16 mouse cellular contexts compared by ENCODE assay signal in the genomic region with DNA sequence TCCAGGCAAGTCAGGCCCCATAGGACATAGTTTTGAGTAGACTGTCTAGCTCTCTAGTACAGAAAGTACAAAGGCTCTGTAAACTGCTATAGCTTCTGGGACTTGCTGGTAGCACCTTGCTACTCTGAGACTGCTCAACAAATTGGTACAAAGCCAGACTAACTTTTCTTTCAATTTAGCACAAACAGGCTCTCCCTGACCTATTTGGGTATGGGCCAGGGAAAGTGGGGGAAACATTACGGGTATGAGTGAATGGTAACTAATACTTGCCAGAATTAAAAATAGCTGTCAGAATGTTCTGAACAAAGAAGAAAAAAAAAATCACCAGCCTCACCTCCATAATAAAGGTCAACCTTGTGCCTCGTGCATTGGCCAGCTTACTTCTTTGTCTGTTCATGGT. TPM values are rescaled to one million over a fixed set of nuclear protein-coding genes. Genes with fewer than 3 reads are reported as not detected.
A peak's percentile ranks its signal among the peaks of the same experiment; 100 is the strongest.
DNase-seq lines count a peak whose midpoint lies in the region; ATAC-seq and TF ChIP-seq lines count a peak whose summit lies in the region.
"Had no signal": no experiment of that assay in that cellular context is flagged by ENCODE, and none has a peak within 500 bp of the region (broad histone marks: within the 10 kb centered on the region; RNA-seq: fewer than 3 reads in every experiment).

No protein-coding gene starts in this region.

- no peaks in the 10 kb centered on the region for H3K9me3 ChIP-seq in embryonic facial prominence, embryonic 14.5 days (ENCODE audit: control insufficient read depth, low read length)
- H3K9me3 ChIP-seq in embryonic facial prominence, embryonic 10.5 days: no peaks in the 10 kb centered on the region
- no peaks in the 10 kb centered on the region for H3K9me3 ChIP-seq in kidney, embryonic 15.5 days (replicated peaks)
- no peaks in the 10 kb centered on the region for H3K9me3 ChIP-seq in hindbrain, postnatal 0 days (ENCODE audit: low read length)
- H3K9me3 ChIP-seq: liver, embryonic 15.5 days; megakaryocyte, embryonic 14.5 days; neural tube, embryonic 13.5 days had no signal

- intact Hi-C loops in heart, postnatal 36 days (cut with DNase I): no loop called here

- H3K27ac ChIP-seq in embryonic facial prominence, embryonic 14.5 days (replicated peaks; ENCODE audit: low read depth, low read length): no peak overlapping the region
- no peak overlapping the region for H3K27ac ChIP-seq in embryonic facial prominence, embryonic 10.5 days (replicated peaks)
- H3K27ac ChIP-seq in kidney, embryonic 15.5 days: no peak overlapping the region
- H3K27ac ChIP-seq in hindbrain, postnatal 0 days: no peak overlapping the region
- H3K27ac ChIP-seq: liver, embryonic 15.5 days; neural tube, embryonic 13.5 days had no signal

- ATAC-seq in embryonic facial prominence, embryonic 14.5 days (ENCODE audit: low read depth): no peak
- no peak for ATAC-seq in kidney, embryonic 15.5 days (replicated peaks; ENCODE audit: low FRiP score)
- no peak for ATAC-seq in hindbrain, postnatal 0 days
- ATAC-seq: forebrain, embryonic 14.5 days; intestine, embryonic 16.5 days had no signal

- no peak for TF ChIP-seq CTCF in hindbrain, postnatal 0 days (IDR thresholded peaks at IDR 0.05; ENCODE audit: low read depth)

- H3K4me2 ChIP-seq in embryonic facial prominence, embryonic 14.5 days (ENCODE audit: low read depth, low read length): no peak overlapping the region
- no peak overlapping the region for H3K4me2 ChIP-seq in kidney, embryonic 15.5 days
- no peak overlapping the region for H3K4me2 ChIP-seq in hindbrain, postnatal 0 days (ENCODE audit: low read depth, low read length)
- H3K4me2 ChIP-seq: liver, embryonic 15.5 days; neural tube, embryonic 13.5 days had no signal

- WGBS in embryonic facial prominence, embryonic 14.5 days: 54% methylated on average over 2 of the region's 2 CpGs
- WGBS in embryonic facial prominence, embryonic 10.5 days: 80% methylated on average over 2 of the region's 2 CpGs
- WGBS in kidney, embryonic 15.5 days: 62% methylated on average over 2 of the region's 2 CpGs
- WGBS in hindbrain, postnatal 0 days: 52% methylated on average over 2 of the region's 2 CpGs

- H3K4me3 ChIP-seq in embryonic facial prominence, embryonic 14.5 days (ENCODE audit: low read depth, low read length): no peak overlapping the region
- H3K4me3 ChIP-seq in embryonic facial prominence, embryonic 10.5 days: no peak overlapping the region
- no peak overlapping the region for H3K4me3 ChIP-seq in kidney, embryonic 15.5 days (replicated peaks)
- no peak overlapping the region for H3K4me3 ChIP-seq in hindbrain, postnatal 0 days (ENCODE audit: low read length)
- H3K4me3 ChIP-seq: liver, embryonic 15.5 days; megakaryocyte, embryonic 14.5 days; neural tube, embryonic 13.5 days had no signal

- no peaks in the 10 kb centered on the region for H3K4me1 ChIP-seq in embryonic facial prominence, embryonic 14.5 days (ENCODE audit: control insufficient read depth, insufficient read depth, low read length)
- no peaks in the 10 kb centered on the region for H3K4me1 ChIP-seq in embryonic facial prominence, embryonic 10.5 days
- H3K4me1 ChIP-seq in kidney, embryonic 15.5 days: peaks cover 3% of the 10 kb centered on the region; the same call in 1 of the 2 replicates
- H3K4me1 ChIP-seq in hindbrain, postnatal 0 days (ENCODE audit: insufficient read depth, low read length): no peaks in the 10 kb centered on the region
- H3K4me1 ChIP-seq: liver, embryonic 15.5 days; megakaryocyte, embryonic 14.5 days; neural tube, embryonic 13.5 days had no signal

- peak; percentile 16 for DNase-seq in embryonic facial prominence, embryonic 14.5 days (ENCODE audit: low spot score)
- DNase-seq in embryonic facial prominence, embryonic 10.5 days (ENCODE audit: low spot score): no peak
- peak; percentile 36 for DNase-seq in kidney, postnatal 14 days
- peak; percentile 72 for DNase-seq in adrenal gland, postnatal 14 days
- peak; percentile 33 to 35 for DNase-seq in heart, postnatal 36 days
- no peak for DNase-seq in layer of hippocampus, adult 11-12 months (ENCODE audit: low spot score)
- no peak for DNase-seq in hindbrain, postnatal 0 days (ENCODE audit: low spot score)
- DNase-seq: gastrocnemius, postnatal 36 days; left cerebral cortex, postnatal 4 days; right cerebral cortex, postnatal 4 days had no signal

- H3K9ac ChIP-seq in embryonic facial prominence, embryonic 14.5 days (ENCODE audit: low read depth, low read length): no peak overlapping the region
- no peak overlapping the region for H3K9ac ChIP-seq in kidney, embryonic 15.5 days
- H3K9ac ChIP-seq in hindbrain, postnatal 0 days (replicated peaks; ENCODE audit: low read length): no peak overlapping the region
- H3K9ac ChIP-seq: liver, embryonic 15.5 days; neural tube, embryonic 13.5 days had no signal

- H3K36me3 ChIP-seq in embryonic facial prominence, embryonic 14.5 days (ENCODE audit: control insufficient read depth, insufficient read depth, low read length): no peaks in the 10 kb centered on the region
- H3K36me3 ChIP-seq in embryonic facial prominence, embryonic 10.5 days (replicated peaks): no peaks in the 10 kb centered on the region
- H3K36me3 ChIP-seq in kidney, embryonic 15.5 days: no peaks in the 10 kb centered on the region
- no peaks in the 10 kb centered on the region for H3K36me3 ChIP-seq in hindbrain, postnatal 0 days (ENCODE audit: insufficient read depth, low read length)
- H3K36me3 ChIP-seq: liver, embryonic 15.5 days; neural tube, embryonic 13.5 days had no signal

- H3K27me3 ChIP-seq in embryonic facial prominence, embryonic 14.5 days (replicated peaks; ENCODE audit: control insufficient read depth, insufficient read depth, low read length): 0 out of 2 replicates have a peak, but pooled peaks cover 3% of the 10 kb centered on the region
- peaks cover 12% of the 10 kb centered on the region for H3K27me3 ChIP-seq in embryonic facial prominence, embryonic 10.5 days (replicated peaks; ENCODE audit: low read depth, poor library complexity, severe bottlenecking)
- peaks cover under 1% of the 10 kb centered on the region; the same call in 1 of the 2 replicates for H3K27me3 ChIP-seq in kidney, embryonic 15.5 days
- no peaks in the 10 kb centered on the region for H3K27me3 ChIP-seq in hindbrain, postnatal 0 days (ENCODE audit: insufficient read depth, low read length)

RNA-seq across cellular contexts. Expression of gene Rapgef5, which starts 24.1 kb away (rescaled TPM):
- 11.7 and 12.4 TPM in 2 replicates for polyA plus RNA-seq in embryonic facial prominence, embryonic 14.5 days (2014; fragmentation: Nextera tagmentation; extraction: Ambion mirVana)
- polyA plus RNA-seq in embryonic facial prominence, embryonic 10.5 days (2016; fragmentation: Nextera tagmentation; extraction: Ambion mirVana): 6.6 and 7.1 TPM in 2 replicates
- polyA plus RNA-seq in kidney, embryonic 15.5 days (2015; fragmentation: Nextera tagmentation; extraction: Ambion mirVana): 14.2 and 15.1 TPM in 2 replicates
- total RNA-seq in adrenal gland, postnatal 14 days (2021): 38.9 and 42.0 TPM in 2 replicates
- total RNA-seq in heart, postnatal 36 days (2021): 10 to 100 TPM; 35.6 to 40.7 TPM
- total RNA-seq in hindbrain, postnatal 0 days (2014; rRNA removed): 32.3 and 38.4 TPM in 2 replicates
- polyA plus RNA-seq in hindbrain, postnatal 0 days (2015; fragmentation: Nextera tagmentation; extraction: Ambion mirVana): 25.3 and 25.5 TPM in 2 replicates

Comparison
In these comparisons a context has a peak if more than half of its experiments do, and no peak if none do; other contexts are left out.
1. DNase-seq: peak in embryonic facial prominence, embryonic 14.5 days (single experiment), kidney, postnatal 14 days (single experiment), adrenal gland, postnatal 14 days (single experiment) and heart, postnatal 36 days (2 of 2); none in embryonic facial prominence, embryonic 10.5 days (single experiment), layer of hippocampus, adult 11-12 months (single experiment) and hindbrain, postnatal 0 days (single experiment).